Mouse (Mus musculus) heart, adult 2 months (tissue): ENCODE results near the gene Slc12a7.

Experiments
- CTCF ChIP-seq: fragments of 200-600 bp; IDR thresholded peaks from 2 replicates; pipeline ENCODE4 v1.8.1; 2022; ENCODE audit warnings: antibody characterized with exemption, mild to moderate bottlenecking, moderate library complexity
- EP300 ChIP-seq: fragments of 200-500 bp; IDR thresholded peaks from 2 replicates; pipeline ENCODE4 v1.6.1; 2011; ENCODE audit warnings: low read depth, low read length, control low read depth; ENCODE audit not compliant: insufficient read depth
- POLR2A ChIP-seq: fragments of 200-500 bp; IDR thresholded peaks from 2 replicates; pipeline ENCODE4 v1.6.1; 2011; ENCODE audit warnings: mild to moderate bottlenecking, low read depth, low read length, control low read depth; ENCODE audit not compliant: insufficient read depth

DNA sequence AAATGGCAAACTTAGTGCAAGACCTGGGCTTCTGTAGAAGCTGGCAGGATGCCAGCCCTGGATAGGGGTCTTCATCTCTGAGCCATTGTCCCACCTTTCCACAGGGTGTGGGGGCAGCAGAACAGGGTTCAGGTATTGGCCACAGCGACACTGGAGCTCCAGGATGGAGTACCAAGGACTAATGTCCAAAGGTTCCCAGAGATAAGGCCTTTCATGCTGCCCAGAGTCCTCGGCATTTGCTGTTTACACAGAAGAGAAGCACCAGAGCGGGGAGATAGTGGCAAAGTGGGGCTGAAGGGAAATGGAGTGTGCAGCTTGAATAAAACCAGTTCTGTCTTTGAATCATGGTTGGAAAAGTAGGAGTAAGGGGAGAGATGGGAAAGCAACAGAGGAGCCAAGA, 36.4 kb upstream of the Slc12a7 start:
- TF ChIP-seq EP300 (no peak), POLR2A (no peak), CTCF (no peak)
